Mouse (Mus musculus) hindbrain, embryonic 14.5 days (tissue): ENCODE data around the gene Traf5. TPM values are rescaled to one million over a fixed set of nuclear protein-coding genes. Genes with fewer than 3 reads are reported as not detected.

Experiments used
- ATAC-seq: fragments of 200-750 bp; cut with Nextera tagmentation; 2 replicates; pipeline ENCODE4 v1.8.0; 2017; ENCODE audit warnings: moderate number of reproducible peaks, mild to moderate bottlenecking, moderate TSS enrichment, moderate library complexity; ENCODE audit not compliant: low FRiP score
- DNase-seq: peaks from one replicate; pipeline ENCODE4 v3.0.0-alpha.2; 2015; ENCODE audit warnings: low spot score
- H3K27ac ChIP-seq: fragments of 300-500 bp; sonication (generic); 2 replicates; pipeline ENCODE4 v1.5.1; 2014; ENCODE audit warnings: mild to moderate bottlenecking, moderate library complexity
- H3K27me3 ChIP-seq: fragments of 300-500 bp; sonication (generic); 2 replicates; pipeline ENCODE4 v1.6.1; 2014; ENCODE audit warnings: mild to moderate bottlenecking, low read length, mixed read lengths; ENCODE audit not compliant: control insufficient read depth, insufficient read depth
- H3K36me3 ChIP-seq: fragments of 300-500 bp; sonication (generic); replicated peaks from 2 replicates; pipeline ENCODE4 v1.6.1; 2014; ENCODE audit not compliant: control insufficient read depth, insufficient read depth
- H3K4me1 ChIP-seq: fragments of 300-500 bp; sonication (generic); replicated peaks from 2 replicates; pipeline ENCODE4 v1.6.1; 2014; ENCODE audit warnings: antibody characterized with exemption, low read length, mixed read lengths; ENCODE audit not compliant: control insufficient read depth, insufficient read depth
- H3K4me2 ChIP-seq: fragments of 300-500 bp; sonication (generic); replicated peaks from 2 replicates; pipeline ENCODE4 v1.6.1; 2014; ENCODE audit warnings: mild to moderate bottlenecking, moderate library complexity
- H3K4me3 ChIP-seq: fragments of 300-500 bp; sonication (generic); replicated peaks from 2 replicates; pipeline ENCODE4 v1.5.1; 2014; ENCODE audit warnings: mild to moderate bottlenecking, low read length
- H3K9ac ChIP-seq: fragments of 300-500 bp; sonication (generic); 2 replicates; pipeline ENCODE4 v1.6.1; 2014
- H3K9me3 ChIP-seq: fragments of 300-500 bp; sonication (generic); 2 replicates; pipeline ENCODE4 v1.6.1; 2016; ENCODE audit warnings: low read length; ENCODE audit not compliant: control insufficient read depth
- WGBS: fragments of 180-500 bp; shearing (Covaris S2); extraction: QIAGEN DNeasy Blood & Tissue Kit; methylation state at CpG from one replicate; pipeline ENCODE4 v1.1.7; 2014; 5-methylcytosine and 5-hydroxymethylcytosine counted together
- polyA plus RNA-seq: library from polyadenylated mRNA; unstranded; fragments of >200 nt; fragmentation: Nextera tagmentation; extraction: Ambion mirVana; gene quantifications from 2 replicates; pipeline ENCODE4 v1.2.1, GENCODE M21; 2014

The Traf5 gene
- polyA plus RNA-seq, 1 experiment from 2014 or later, result 2.9 TPM

DNA sequence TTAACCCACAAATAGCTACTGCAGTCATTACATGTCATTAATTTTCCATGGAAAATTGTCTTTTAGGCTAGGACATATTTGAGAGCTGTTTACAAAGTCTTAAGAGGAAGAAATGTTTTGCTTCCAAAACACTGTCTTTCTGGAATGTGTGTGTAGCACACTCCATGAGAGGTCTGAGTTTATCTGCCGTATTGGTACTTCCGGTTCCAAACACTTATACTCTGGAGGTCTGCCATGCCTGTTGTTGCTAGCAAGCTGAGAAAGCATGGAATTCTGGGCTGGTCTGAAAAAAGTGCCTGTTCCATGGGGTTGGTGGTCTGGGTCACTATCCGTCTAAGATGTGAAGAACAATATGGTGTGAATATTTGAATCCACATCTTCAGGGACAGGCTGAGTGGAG is 103.7 kb downstream of the Traf5 start:
- WGBS, result 87% methylated on average over 3 of the region's 3 CpGs
- no peak overlapping the region for H3K9ac ChIP-seq
- H3K36me3 ChIP-seq, result no peaks in the 10 kb centered on the region
- no peaks in the 10 kb centered on the region for H3K27me3 ChIP-seq
- H3K4me1 ChIP-seq, result 0 out of 2 replicates have a peak, but pooled peaks cover 3% of the 10 kb centered on the region
- no peak overlapping the region for H3K4me2 ChIP-seq
- no peak overlapping the region for H3K4me3 ChIP-seq
- H3K27ac ChIP-seq, result no peak overlapping the region
- ATAC-seq (no peak), DNase-seq (no peak)
- no peaks in the 10 kb centered on the region for H3K9me3 ChIP-seq

DNA sequence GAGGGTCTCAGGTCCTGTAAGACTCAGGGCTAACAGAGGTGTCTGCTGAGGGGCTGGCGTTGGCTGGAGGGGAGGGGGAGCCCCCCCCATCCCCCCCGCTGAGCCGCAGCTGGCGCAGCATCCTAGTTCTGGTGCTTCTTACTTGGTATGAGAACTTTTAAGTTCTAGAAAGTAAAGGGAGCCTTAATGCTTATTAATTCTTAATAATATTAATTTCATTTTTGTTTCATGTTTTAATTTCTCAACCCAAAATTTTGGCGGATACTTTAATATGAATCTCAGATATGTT is 104.9 kb downstream of the Traf5 start:
- no peak for DNase-seq
- Histone ChIP-seq H3K4me3 (no peak overlapping the region), H3K4me1 (0 out of 2 replicates have a peak, but pooled peaks cover 3% of the 10 kb centered on the region), H3K9me3 (no peaks in the 10 kb centered on the region), H3K36me3 (no peaks in the 10 kb centered on the region), H3K27me3 (no peaks in the 10 kb centered on the region), H3K27ac (no peak overlapping the region), H3K9ac (no peak overlapping the region), H3K4me2 (no peak overlapping the region)
- WGBS, result 54% methylated on average over 5 of the region's 5 CpGs
- no peak for ATAC-seq

DNA sequence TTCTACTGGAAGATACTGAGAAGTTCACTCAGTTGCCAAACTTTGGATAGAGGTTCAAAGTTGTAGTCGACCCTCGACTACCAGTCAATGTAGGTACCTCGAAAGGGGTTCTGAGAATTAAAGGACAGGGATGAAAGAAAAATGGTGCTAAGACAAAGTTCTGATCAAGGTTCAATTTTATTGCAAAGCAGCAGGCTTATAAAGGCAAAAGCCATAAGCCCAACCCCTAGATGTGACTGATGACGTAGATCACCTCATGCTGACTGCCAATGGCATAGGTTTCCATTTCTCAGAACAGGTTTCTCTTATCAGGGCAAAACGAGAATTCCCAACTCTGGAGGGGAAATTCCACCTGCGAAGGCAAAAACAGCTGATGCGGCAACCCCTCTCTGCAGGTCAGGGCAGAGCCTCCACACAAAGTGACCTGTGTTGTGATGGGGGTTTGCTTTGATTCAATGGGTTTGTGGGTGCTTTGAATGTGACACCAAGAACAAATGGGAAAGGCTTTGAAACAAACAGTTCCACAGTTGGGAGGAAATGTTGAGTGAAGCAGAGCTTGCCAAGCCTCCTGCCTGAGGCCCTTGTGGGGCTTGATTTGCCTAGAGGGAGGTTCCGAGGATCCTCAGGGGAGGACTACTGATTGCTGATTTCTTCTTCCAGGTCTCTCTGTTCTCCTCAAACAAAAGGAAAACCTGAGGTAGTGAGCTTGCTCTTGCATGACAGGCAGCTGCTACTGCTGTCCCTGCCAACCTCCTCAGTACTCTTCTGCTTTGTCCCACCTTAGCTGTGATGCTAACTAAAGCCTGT is 105.5 kb downstream of the Traf5 start:
- 81% methylated on average over 8 of the region's 8 CpGs for WGBS
- DNase-seq, result no peak
- no peak overlapping the region for H3K9ac ChIP-seq
- H3K27ac ChIP-seq, result no peak overlapping the region
- no peaks in the 10 kb centered on the region for H3K9me3 ChIP-seq
- no peaks in the 10 kb centered on the region for H3K27me3 ChIP-seq
- 0 out of 2 replicates have a peak, but pooled peaks cover 3% of the 10 kb centered on the region for H3K4me1 ChIP-seq
- no peak overlapping the region for H3K4me2 ChIP-seq
- H3K4me3 ChIP-seq, result no peak overlapping the region
- no peak for ATAC-seq
- H3K36me3 ChIP-seq, result no peaks in the 10 kb centered on the region

DNA sequence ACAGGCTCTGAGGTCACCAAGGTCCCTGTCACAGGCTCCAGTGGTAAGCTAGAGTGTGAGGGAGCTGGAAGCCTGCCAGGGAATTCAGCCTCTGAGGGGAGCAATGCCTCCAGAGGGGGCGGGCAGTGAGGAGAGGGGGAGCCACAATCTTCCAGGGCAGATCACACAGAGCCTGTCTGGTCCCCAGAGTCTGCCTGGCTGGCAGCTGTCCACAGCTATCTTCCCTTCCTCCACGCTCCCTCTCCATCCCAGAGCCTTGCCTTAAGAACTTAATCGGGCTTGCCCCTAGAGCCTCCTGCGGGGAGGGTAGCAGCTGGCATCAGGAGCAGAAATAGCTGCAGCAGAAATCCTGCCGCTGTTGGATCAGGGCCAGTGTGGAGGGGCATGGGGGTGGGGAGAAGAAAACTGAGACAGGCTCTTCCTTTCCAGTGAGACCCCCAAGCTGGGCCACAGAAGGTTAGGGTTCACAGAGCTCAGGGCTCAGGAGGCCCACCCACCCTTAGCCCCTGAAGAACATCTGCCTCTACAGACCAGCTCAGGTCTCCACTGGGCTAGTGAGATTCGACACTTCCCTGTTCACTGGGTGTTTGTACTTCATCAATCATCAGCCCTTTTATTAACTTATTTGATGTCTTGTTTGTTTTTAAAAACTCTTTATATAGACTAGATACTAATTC is 110.8 kb downstream of the Traf5 start:
- WGBS, result 18% methylated on average over 5 of the region's 6 CpGs
- peak overlapping the region; percentile 53; the same call in 1 of the 2 replicates for H3K27ac ChIP-seq
- H3K4me3 ChIP-seq, result no peak overlapping the region
- no peak overlapping the region for H3K9ac ChIP-seq
- H3K9me3 ChIP-seq, result no peaks in the 10 kb centered on the region
- no peaks in the 10 kb centered on the region for H3K36me3 ChIP-seq
- DNase-seq, result peak; percentile 56
- peaks cover 5% of the 10 kb centered on the region for H3K4me1 ChIP-seq
- H3K27me3 ChIP-seq, result no peaks in the 10 kb centered on the region
- ATAC-seq, result peak; percentile 78
- H3K4me2 ChIP-seq, result no peak overlapping the region

DNA sequence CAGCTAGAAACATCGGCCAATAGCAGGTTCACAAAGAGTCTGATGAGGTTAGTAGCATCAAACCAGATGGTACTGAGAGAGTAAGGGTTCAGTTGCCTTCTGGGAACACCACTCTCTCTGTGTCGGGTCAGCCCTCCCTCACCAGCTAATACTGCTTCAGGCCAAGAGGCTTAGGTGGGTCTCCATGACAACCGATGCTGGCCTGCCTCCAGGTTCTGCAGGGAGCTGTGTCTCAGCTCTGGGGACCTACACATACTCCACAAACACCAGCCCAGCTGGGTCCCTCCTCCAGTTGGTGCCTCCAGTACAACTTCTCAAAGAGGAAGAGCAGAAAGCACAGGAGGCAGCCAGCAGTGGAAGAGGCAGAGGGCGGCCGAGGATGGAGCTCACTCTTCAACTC is 115.2 kb downstream of the Traf5 start, which contains the start of gene Rd3:
Gene Rd3 (plus strand): TSS at position 184 of the 400 bp plus-strand sequence.
- DNase-seq (peak; percentile 53), ATAC-seq (peak; percentile 75)
- Histone ChIP-seq H3K4me2 (no peak within 1 kb of the TSS), H3K36me3 (no peaks in the 10 kb centered on the region), H3K4me1 (peaks cover 10% of the 10 kb centered on the region), H3K4me3 (no peak within 1 kb of the TSS), H3K9me3 (no peaks in the 10 kb centered on the region), H3K9ac (no peak within 1 kb of the TSS), H3K27ac (no peak within 1 kb of the TSS), H3K27me3 (no peaks in the 10 kb centered on the region)
- WGBS, result 39% methylated on average over 5 of the region's 5 CpGs

DNA sequence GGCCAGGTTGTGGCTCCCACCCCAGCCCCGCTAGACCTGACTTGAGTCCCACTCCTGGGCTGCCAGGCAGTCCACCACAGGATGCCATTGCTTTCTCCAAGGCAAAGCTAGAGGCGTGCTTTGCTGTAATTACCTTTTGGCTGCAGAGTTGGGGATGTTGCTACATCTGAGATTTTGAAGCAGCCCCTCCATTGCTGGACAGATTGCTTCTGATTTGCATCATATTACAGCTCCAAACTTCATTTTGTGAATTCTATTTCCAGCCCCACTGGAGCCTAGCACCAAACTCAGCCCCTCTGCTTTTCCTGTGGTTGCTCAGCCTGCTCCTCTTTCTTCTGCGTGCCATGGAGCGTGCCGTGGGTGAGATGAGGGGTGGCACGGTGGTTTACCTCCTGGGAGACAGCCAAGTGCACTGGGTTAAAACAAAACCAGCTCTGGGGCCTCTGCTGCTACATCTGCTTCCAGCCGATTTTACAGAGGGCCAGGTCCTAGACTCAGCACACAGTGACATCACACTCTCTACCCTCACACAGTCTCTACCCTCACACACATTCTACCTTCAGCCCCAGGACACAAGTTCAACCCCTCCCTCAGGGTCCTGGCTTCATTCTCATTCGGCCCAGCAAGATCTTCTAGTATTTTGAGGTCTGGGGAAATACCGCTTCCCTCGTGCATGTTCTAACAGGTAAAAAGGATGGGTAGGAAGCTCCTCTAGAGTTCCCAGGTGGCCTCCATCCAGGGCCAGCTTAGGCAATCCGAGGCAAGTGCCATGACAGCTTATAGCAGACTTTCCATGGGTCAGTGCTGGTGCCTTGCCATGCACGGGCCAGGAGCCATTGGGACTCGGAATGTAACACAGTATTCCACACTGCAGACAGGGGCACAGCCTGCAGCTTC is 117.6 kb downstream of the Traf5 start:
- Histone ChIP-seq H3K9me3 (no peaks in the 10 kb centered on the region), H3K9ac (no peak overlapping the region), H3K4me2 (no peak overlapping the region), H3K4me3 (no peak overlapping the region), H3K27me3 (no peaks in the 10 kb centered on the region), H3K36me3 (no peaks in the 10 kb centered on the region), H3K27ac (no peak overlapping the region), H3K4me1 (peaks cover 10% of the 10 kb centered on the region; the same call in 1 of the 2 replicates)
- 71% methylated on average over 13 of the region's 13 CpGs for WGBS
- no peak for DNase-seq
- no peak for ATAC-seq

DNA sequence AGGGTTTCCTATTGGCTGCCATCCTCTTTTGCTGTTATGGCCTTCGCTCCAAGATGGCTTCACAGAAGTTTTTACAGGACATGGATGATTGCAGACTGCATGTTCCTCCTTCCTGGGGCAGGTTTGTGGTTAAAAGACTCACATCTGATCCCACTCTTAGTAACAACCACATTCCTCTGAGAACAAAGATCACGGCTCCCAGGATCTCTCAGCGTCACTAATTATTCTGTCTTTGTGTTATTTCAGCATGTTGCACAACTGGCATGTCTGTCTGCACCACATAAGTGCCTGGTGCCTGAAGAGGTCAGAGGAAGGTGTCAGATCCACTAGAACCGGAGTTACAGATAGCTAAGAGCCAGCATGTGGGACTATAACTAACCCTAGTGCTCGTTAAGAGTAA is 122.4 kb downstream of the Traf5 start:
- Histone ChIP-seq H3K4me1 (0 out of 2 replicates have a peak, but pooled peaks cover 4% of the 10 kb centered on the region), H3K9me3 (no peaks in the 10 kb centered on the region), H3K4me2 (no peak overlapping the region), H3K27ac (no peak overlapping the region), H3K36me3 (no peaks in the 10 kb centered on the region), H3K4me3 (no peak overlapping the region), H3K27me3 (no peaks in the 10 kb centered on the region), H3K9ac (no peak overlapping the region)
- ATAC-seq (no peak), DNase-seq (no peak)
- WGBS, result 71% methylated on average over 5 of the region's 5 CpGs

DNA sequence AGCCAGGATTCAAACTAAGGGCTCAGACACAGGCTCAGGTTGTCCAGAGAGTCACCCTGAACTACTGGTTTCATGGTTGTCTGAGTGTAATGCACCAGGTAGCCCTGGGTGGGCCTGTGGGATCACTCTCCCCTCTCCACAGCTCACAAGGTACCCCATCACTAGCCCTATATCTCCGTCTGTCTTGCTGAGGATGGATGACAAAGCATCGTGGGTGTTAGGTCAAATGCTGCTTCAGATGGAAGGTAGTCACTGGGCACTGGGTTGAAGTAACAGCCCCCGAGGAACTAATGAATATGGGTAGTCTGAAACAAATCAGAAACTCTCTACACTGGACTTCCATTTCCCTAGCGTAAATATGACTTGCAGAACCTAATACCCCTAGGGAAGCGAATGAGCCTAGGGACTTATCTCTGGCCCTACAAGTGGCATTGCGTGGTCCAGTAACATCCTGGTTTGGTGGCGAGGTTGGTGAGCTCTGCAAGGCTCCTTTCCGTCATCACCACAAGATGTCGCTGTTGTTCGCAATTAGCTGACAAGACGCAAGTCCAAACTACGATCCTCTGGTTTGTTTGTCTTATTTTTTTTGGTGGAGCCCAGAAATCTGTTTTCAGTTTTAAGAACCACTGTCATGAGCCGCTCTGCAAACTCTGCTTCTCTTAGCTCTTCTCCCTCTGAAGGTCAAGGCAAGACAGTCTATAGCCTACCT is 127.4 kb downstream of the Traf5 start:
- Histone ChIP-seq H3K9me3 (no peaks in the 10 kb centered on the region), H3K27me3 (no peaks in the 10 kb centered on the region), H3K36me3 (no peaks in the 10 kb centered on the region), H3K4me1 (no peaks in the 10 kb centered on the region), H3K4me2 (no peak overlapping the region), H3K4me3 (no peak overlapping the region), H3K9ac (no peak overlapping the region), H3K27ac (no peak overlapping the region)
- DNase-seq (peak; percentile 92), ATAC-seq (no peak)
- WGBS, result 17% methylated on average over 13 of the region's 13 CpGs
